Mouse (Mus musculus) myocyte (in vitro differentiated cells): ENCODE measurements around the gene Kif22.

Source experiments
- CEBPB ChIP-seq: IDR thresholded peaks from 2 replicates; pipeline ENCODE4 v1.6.1; 2011; ENCODE audit warnings: mild to moderate bottlenecking, moderate library complexity; ENCODE audit not compliant: poor library complexity, insufficient read depth, severe bottlenecking
- MAX ChIP-seq: IDR thresholded peaks from one replicate; pipeline ENCODE4 v1.6.1; 2011; ENCODE audit warnings: low read depth, mild to moderate bottlenecking, control low read depth
- POLR2A ChIP-seq: IDR thresholded peaks from one replicate; pipeline ENCODE4 v1.6.1; 2011; ENCODE audit warnings: low read depth, mild to moderate bottlenecking, control low read depth, moderate library complexity; ENCODE audit not compliant: insufficient read length
- TCF3 ChIP-seq: IDR thresholded peaks from one replicate; pipeline ENCODE4 v1.6.1; 2011; ENCODE audit warnings: low read depth, control low read depth; ENCODE audit not compliant: insufficient read length

- TF ChIP-seq MAX, result no peak
- TF ChIP-seq POLR2A, result no peak
- no peak for TF ChIP-seq CEBPB
- no peak for TF ChIP-seq TCF3
Measured at GRCm38 (mm10) chr7:127082995-127083394, 40.7 kb upstream of the Kif22 start.
